Mouse (Mus musculus): Measurements from ENCODE around the gene Dpep3.

Dpep3 gene

DNA sequence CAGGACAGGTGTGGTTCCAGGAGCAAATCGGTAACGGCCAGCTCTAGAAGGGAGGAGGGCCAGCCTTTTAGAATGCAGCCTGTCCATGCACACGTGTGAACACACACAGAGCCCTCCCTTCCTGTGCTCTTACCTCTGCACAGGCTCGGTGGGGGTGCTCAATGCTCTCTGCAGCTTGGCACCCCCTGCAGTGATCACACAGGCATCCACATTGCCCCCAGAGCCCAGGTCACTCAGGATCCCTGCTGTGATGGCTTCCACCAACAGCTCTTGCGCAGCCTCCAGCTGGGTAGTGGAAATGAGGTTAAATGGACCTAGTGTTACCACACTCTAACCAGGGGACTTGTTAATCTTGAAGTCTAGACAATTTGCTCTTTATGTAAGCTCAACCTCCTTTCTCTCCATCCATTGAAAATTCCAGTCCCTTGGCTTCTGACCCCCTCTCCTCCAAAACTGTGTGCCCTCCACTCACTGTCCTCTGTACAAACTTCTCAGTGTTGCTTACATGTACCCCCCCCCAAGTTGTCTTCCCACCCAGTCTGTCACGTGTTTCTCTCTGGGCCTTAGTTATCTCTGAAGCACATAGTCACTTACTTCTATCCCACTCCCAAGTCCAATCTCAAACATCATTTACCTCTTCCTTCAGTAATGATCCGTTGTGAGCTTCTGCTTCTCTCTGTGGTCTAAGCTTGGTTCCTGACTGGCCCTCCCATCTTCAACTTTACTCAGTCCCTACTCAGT is 43.2 kb downstream of the Dpep3 start:
- peak; percentile 7 for DNase-seq (ENCODE audit: low read depth)

DNA sequence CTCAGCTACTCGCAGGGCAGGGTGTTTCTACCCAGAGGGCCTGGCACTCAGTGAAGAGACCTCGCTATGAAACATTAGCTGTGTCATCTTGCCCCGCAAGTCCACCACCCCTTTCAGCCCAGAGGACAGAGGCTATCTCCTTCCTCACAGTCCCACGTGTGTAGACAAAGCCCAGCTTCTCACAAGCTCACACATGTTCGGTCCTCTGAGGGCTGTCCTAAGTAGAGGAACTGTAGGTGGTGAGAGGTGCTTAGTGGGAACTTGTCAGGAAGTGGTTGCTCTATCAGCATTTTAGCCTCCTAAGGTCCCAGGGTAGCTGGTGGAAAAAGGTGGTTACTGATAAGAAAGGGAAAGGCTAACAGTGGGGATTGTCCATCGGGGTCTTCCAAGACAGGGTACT is 44.1 kb downstream of the Dpep3 start:
- no peak for DNase-seq (ENCODE audit: low read depth)

DNA sequence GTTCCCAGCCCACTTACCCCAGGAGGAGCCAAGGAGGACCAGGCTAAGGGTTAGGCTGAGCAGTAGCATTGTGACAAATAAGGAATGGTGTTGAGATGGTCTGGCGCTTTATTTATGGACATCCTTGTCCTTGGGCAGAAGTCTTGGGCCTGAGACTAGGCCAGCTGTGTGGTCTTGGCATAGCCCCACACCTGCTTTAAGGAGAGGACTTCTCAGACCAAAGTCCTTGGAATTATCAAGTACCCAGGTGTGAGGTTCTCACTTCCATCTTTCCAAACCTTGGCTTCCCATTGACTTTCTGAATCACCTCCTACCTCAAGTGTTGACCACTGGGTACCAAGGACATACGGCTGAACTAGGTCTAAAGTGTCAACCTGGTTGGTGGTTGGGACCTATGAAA is 45.5 kb downstream of the Dpep3 start, which contains the start of gene Ctrl:
Gene Ctrl, minus strand, starts transcription at position 101 of the 400 bp plus-strand sequence.
- DNase-seq (ENCODE audit: low read depth), result no peak

DNA sequence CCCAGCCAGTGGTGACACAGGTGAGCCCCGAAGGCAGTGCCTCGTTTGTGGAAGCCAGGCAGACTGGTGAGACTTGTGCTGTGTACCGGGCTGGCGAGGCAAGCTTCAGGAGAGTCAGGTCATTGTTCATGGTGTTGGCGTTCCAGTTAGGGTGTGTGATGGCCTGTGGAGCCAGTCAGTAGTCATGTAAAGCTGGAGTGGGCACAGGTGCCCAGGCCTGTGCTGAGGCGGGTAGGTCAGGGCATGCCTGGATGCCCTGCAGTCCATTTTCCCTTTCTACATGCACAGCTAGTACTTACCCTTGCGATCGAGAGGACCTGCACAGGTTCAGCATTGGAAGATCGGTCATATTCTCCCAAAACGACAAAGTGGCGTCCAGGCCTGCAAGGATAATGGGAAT is 46.7 kb downstream of the Dpep3 start:
- no peak for DNase-seq (ENCODE audit: low read depth)

DNA sequence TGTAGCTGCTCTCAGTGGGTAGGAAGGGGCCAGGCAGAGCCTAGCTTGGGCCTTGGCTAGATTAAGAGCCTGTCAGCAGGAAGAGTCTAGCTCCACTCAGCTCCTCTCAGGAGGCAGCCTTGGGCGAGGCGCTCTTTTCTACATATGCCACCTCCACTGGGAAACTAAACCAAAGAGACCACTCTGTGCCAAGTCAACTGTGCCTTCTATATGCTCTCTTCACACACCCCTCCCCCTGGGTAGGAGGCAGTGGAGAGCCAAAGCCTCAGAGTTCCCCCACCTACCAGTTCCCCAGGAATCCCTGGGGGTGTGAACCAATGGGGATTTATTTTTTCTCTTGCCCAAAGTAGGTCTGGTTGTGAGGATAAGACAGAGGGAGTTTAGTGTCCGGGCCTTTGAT is 48.0 kb downstream of the Dpep3 start:
- no peak for DNase-seq (ENCODE audit: low read depth)

DNA sequence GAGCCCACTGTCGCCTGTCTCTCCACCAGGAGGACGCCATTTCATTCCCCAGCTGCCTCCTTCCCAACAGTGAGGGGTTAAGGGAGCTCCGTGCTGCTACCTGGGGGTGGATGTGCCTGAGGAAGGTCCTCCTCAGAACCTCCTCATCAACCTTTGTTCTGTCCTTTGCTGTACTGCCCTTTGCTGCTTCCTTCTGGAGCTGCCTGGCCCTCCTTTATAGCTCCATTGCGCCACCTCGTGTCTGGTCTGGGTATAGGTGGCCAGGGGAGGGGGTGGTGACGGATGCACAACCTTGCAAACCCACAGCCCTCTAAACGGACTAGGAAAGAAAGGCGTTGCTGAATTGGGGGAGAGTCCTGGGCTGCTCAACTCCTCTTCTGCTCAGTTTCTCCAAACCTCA is 48.6 kb downstream of the Dpep3 start:
- DNase-seq (ENCODE audit: low read depth), result peak; percentile 91

DNA sequence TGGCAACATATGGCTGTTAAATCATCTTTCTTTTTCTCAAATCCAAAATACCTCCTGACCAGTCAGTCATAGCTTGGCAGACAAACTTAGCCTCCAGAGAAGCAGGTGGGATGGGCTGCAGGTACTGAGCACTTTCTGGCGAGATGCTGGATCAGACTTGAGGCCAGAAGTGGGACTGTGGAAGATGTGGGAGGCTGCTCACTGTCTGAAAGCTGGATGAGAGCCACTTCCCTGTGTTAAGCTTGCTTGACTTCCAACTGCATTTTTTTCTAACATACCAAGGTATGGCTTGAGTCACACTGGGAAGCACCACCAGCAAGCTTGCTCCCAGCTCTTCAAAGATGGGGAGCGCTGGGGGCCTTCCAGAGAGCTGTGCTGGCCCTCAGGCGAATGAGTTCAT is 54.1 kb downstream of the Dpep3 start:
- DNase-seq (ENCODE audit: low read depth), result no peak

Data from induced T-regulatory cell, adult 2 months (primary cell).